Mouse (Mus musculus) myocyte (in vitro differentiated cells): ENCODE results near the gene Banp.

ENCODE experiments used
- CEBPB ChIP-seq: IDR thresholded peaks from 2 replicates; pipeline ENCODE4 v1.6.1; 2011; ENCODE audit warnings: mild to moderate bottlenecking, moderate library complexity; ENCODE audit not compliant: poor library complexity, insufficient read depth, severe bottlenecking
- E2F4 ChIP-seq: IDR thresholded peaks from one replicate; pipeline ENCODE4 v1.6.1; 2011; ENCODE audit warnings: mild to moderate bottlenecking, control low read depth, moderate library complexity; ENCODE audit not compliant: insufficient read depth
- MAX ChIP-seq: IDR thresholded peaks from one replicate; pipeline ENCODE4 v1.6.1; 2011; ENCODE audit warnings: low read depth, mild to moderate bottlenecking, control low read depth
- MYOG ChIP-seq, 3 experiments: IDR thresholded peaks; one replicate each; pipeline ENCODE4 v1.6.1; 2011; ENCODE audit warnings: control low read depth in 2 of 3, low read depth in 2 of 3, mild to moderate bottlenecking in 2 of 3; ENCODE audit not compliant: insufficient read length in 2 of 3, control insufficient read depth in 1 of 3, insufficient read depth in 1 of 3
- POLR2A ChIP-seq: IDR thresholded peaks from one replicate; pipeline ENCODE4 v1.6.1; 2011; ENCODE audit warnings: low read depth, mild to moderate bottlenecking, control low read depth, moderate library complexity; ENCODE audit not compliant: insufficient read length
- POLR2AphosphoS2 ChIP-seq: IDR thresholded peaks from one replicate; pipeline ENCODE4 v1.6.1; 2011; ENCODE audit warnings: low read depth, control low read depth; ENCODE audit not compliant: insufficient read length
- SRF ChIP-seq: IDR thresholded peaks from one replicate; pipeline ENCODE4 v1.6.1; 2011; ENCODE audit warnings: low read depth; ENCODE audit not compliant: control insufficient read depth, insufficient read length
- TCF12 ChIP-seq: IDR thresholded peaks from one replicate; pipeline ENCODE4 v1.6.1; 2011; ENCODE audit warnings: mild to moderate bottlenecking, control low read depth; ENCODE audit not compliant: poor library complexity, insufficient read depth, severe bottlenecking
- USF1 ChIP-seq: IDR thresholded peaks from one replicate; pipeline ENCODE4 v1.6.1; 2011; ENCODE audit warnings: low read depth, mild to moderate bottlenecking, control low read depth, moderate library complexity

- TF ChIP-seq POLR2A (no peak), TCF12 (no peak), E2F4 (no peak), MAX (no peak), POLR2AphosphoS2 (no peak), CEBPB (no peak), MYOG (IDR thresholded peaks at IDR 0.05; ENCODE audit: control insufficient read depth in 1 of 3, insufficient read depth in 1 of 3, insufficient read length in 2 of 3, low read depth in 2 of 3) (no peak), SRF (no peak), USF1 (no peak)
Measured at GRCm38 (mm10) chr8:121958395-121958794, 8.8 kb downstream of the Banp start.
